Mouse (Mus musculus) thymus, adult 2 months (tissue): ENCODE measurements around the gene Olfr1471. TPM values are rescaled to one million over a fixed set of nuclear protein-coding genes. Genes with fewer than 3 reads are reported as not detected.
"Not testable (repeated sequence)": the region's sequence is repeated elsewhere in the genome, so short reads cannot be mapped to it uniquely, and the experiment has no call there.

Experiments used
- DNase-seq: peaks from one replicate; pipeline ENCODE4 v3.0.0; 2021
- H3K27ac ChIP-seq: fragments of 200-500 bp; 2 replicates; pipeline ENCODE4 v1.5.1; 2012; ENCODE audit warnings: low read length, control low read depth; ENCODE audit not compliant: control insufficient read depth, insufficient read depth
- H3K27me3 ChIP-seq: fragments of 200-500 bp; 2 replicates; pipeline ENCODE4 v1.6.1; 2012; ENCODE audit warnings: mild to moderate bottlenecking, low read length, moderate library complexity, mixed read lengths; ENCODE audit not compliant: control insufficient read depth, insufficient read depth
- H3K36me3 ChIP-seq: fragments of 200-500 bp; 2 replicates; pipeline ENCODE4 v1.6.1; 2012; ENCODE audit warnings: mild to moderate bottlenecking, low read length, moderate library complexity; ENCODE audit not compliant: control insufficient read depth, insufficient read depth
- H3K4me1 ChIP-seq: fragments of 200-500 bp; replicated peaks from 2 replicates; pipeline ENCODE4 v1.6.1; 2012; ENCODE audit warnings: low read length; ENCODE audit not compliant: control insufficient read depth, insufficient read depth
- H3K4me3 ChIP-seq: fragments of 200-500 bp; 2 replicates; pipeline ENCODE4 v1.5.1; 2012; ENCODE audit warnings: mild to moderate bottlenecking, low read length, control low read depth, moderate library complexity; ENCODE audit not compliant: control insufficient read depth, insufficient read depth
- CTCF ChIP-seq: fragments of 200-500 bp; IDR thresholded peaks from 2 replicates; pipeline ENCODE4 v1.5.1; 2012; ENCODE audit warnings: mild to moderate bottlenecking, control low read depth, low read length, moderate library complexity, borderline replicate concordance; ENCODE audit not compliant: control insufficient read depth, poor library complexity, insufficient read depth; ENCODE audit errors: extremely low read depth
- POLR2A ChIP-seq: fragments of 200-500 bp; IDR thresholded peaks from 2 replicates; pipeline ENCODE4 v1.6.1; 2012; ENCODE audit warnings: mild to moderate bottlenecking, low read length, control low read depth, moderate library complexity; ENCODE audit not compliant: control insufficient read depth, poor library complexity, insufficient read depth; ENCODE audit errors: extremely low read depth
- WGBS: fragments of 180-500 bp; shearing (Covaris S2); methylation state at CpG from one replicate; pipeline ENCODE4 v1.1.7; 2018; 5-methylcytosine and 5-hydroxymethylcytosine counted together
- polyA plus RNA-seq: library from polyadenylated mRNA; depleted of rRNA; stranded (reverse); fragments of >200 nt; gene quantifications from 2 replicates; pipeline ENCODE4 v1.2.3, GENCODE M21; 2012; rRNA removed

The Olfr1471 gene
- polyA plus RNA-seq, result not detected in 2 replicates

- H3K4me1 ChIP-seq, H3K27me3 ChIP-seq, DNase-seq, H3K4me3 ChIP-seq, H3K27ac ChIP-seq, H3K36me3 ChIP-seq: not testable (repeated sequence)
- WGBS, result 83% methylated on average over 2 of the region's 2 CpGs
These were observed at the start of gene Olfr1471 for GRCm38 (mm10) chr19:13443109-13443508. Gene Olfr1471, plus strand, starts transcription at chr19:13443409.

GRCm38 (mm10) chr19:13407549-13407948 lies 35.7 kb upstream of the Olfr1471 start, which contains the start of gene Olfr1469:
Gene Olfr1469, plus strand, starts transcription at chr19:13407849.
- Histone ChIP-seq H3K4me3 (no peak within 1 kb of the TSS), H3K27ac (no peak within 1 kb of the TSS), H3K4me1 (no peaks in the 10 kb centered on the region), H3K27me3 (no peaks in the 10 kb centered on the region), H3K36me3 (no peaks in the 10 kb centered on the region)
- DNase-seq, result no peak
- no peak for TF ChIP-seq POLR2A
- no peak for TF ChIP-seq CTCF
- WGBS, result 82% methylated on average over 2 of the region's 2 CpGs

GRCm38 (mm10) chr19:13455986-13456385 lies 12.8 kb downstream of the Olfr1471 start, which contains the start of gene Olfr1472:
Gene Olfr1472, minus strand, starts transcription at chr19:13456086.
- DNase-seq, result no peak
- no peaks in the 10 kb centered on the region for H3K27me3 ChIP-seq
- H3K36me3 ChIP-seq, result no peaks in the 10 kb centered on the region
- 87% methylated on average over 1 of the region's 1 CpGs for WGBS
- H3K27ac ChIP-seq, result no peak within 1 kb of the TSS
- TF ChIP-seq POLR2A (no peak), CTCF (no peak)
- no peaks in the 10 kb centered on the region for H3K4me1 ChIP-seq
- H3K4me3 ChIP-seq, result no peak within 1 kb of the TSS

GRCm38 (mm10) chr19:13469265-13469664 lies 26.1 kb downstream of the Olfr1471 start, which contains the start of gene Olfr1474:
Gene Olfr1474, plus strand, starts transcription at chr19:13469565.
- not testable (repeated sequence) for H3K36me3 ChIP-seq, H3K27ac ChIP-seq, H3K4me3 ChIP-seq, DNase-seq, H3K4me1 ChIP-seq, H3K27me3 ChIP-seq
- 84% methylated on average over 4 of the region's 4 CpGs for WGBS

- Histone ChIP-seq H3K4me1 (no peaks in the 10 kb centered on the region), H3K27ac (no peak within 1 kb of the TSS), H3K27me3 (no peaks in the 10 kb centered on the region), H3K4me3 (no peak within 1 kb of the TSS), H3K36me3 (no peaks in the 10 kb centered on the region)
- TF ChIP-seq POLR2A, result no peak
- TF ChIP-seq CTCF, result no peak
- DNase-seq, result no peak
These were observed 36.9 kb downstream of the Olfr1471 start, which contains the start of gene Olfr1475 for GRCm38 (mm10) chr19:13480096-13480495. Gene Olfr1475, minus strand, starts transcription at chr19:13480196.

- WGBS, result 82% methylated on average over 3 of the region's 3 CpGs
- no peak for TF ChIP-seq CTCF
- TF ChIP-seq POLR2A, result no peak
- Histone ChIP-seq H3K4me1 (no peaks in the 10 kb centered on the region), H3K27me3 (no peaks in the 10 kb centered on the region), H3K4me3 (no peak within 1 kb of the TSS), H3K27ac (no peak within 1 kb of the TSS), H3K36me3 (no peaks in the 10 kb centered on the region)
- no peak for DNase-seq
These were observed 57.0 kb downstream of the Olfr1471 start, which contains the start of gene Olfr1477 for GRCm38 (mm10) chr19:13500246-13500645. Gene Olfr1477, plus strand, starts transcription at chr19:13500546.

Other genes starting within 250 kb of the Olfr1471 start
- not detected in 2 replicates for gene Olfr1463, start 212.1 kb upstream of the Olfr1471 start, polyA plus RNA-seq
- not detected in 2 replicates for gene Olfr1465, start 127.9 kb upstream of the Olfr1471 start, polyA plus RNA-seq
- not detected in 2 replicates for gene Olfr1466, start 104.5 kb upstream of the Olfr1471 start, polyA plus RNA-seq
- not detected in 2 replicates for gene Olfr1467, start 81.2 kb upstream of the Olfr1471 start, polyA plus RNA-seq
- not detected in 2 replicates for gene Olfr1469, start 35.6 kb upstream of the Olfr1471 start, polyA plus RNA-seq
- not detected in 2 replicates for gene Olfr1472, start 12.7 kb downstream of the Olfr1471 start, polyA plus RNA-seq
- gene Olfr1474, start 26.2 kb downstream of the Olfr1471 start, polyA plus RNA-seq, result not detected in 2 replicates
- gene Olfr1475, start 36.8 kb downstream of the Olfr1471 start, polyA plus RNA-seq, result not detected in 2 replicates
- gene Olfr1477, start 57.1 kb downstream of the Olfr1471 start, polyA plus RNA-seq, result not detected in 2 replicates
- gene Olfr1480, start 84.5 kb downstream of the Olfr1471 start, polyA plus RNA-seq, result not detected in 2 replicates
- not detected in 2 replicates for gene Olfr1484, start 140.1 kb downstream of the Olfr1471 start, polyA plus RNA-seq
- gene Olfr1487, start 174.0 kb downstream of the Olfr1471 start, polyA plus RNA-seq, result not detected in 2 replicates
- gene Olfr1489, start 188.2 kb downstream of the Olfr1471 start, polyA plus RNA-seq, result not detected in 2 replicates
- gene Olfr1490, start 207.7 kb downstream of the Olfr1471 start, polyA plus RNA-seq, result not detected in 2 replicates